Mouse (Mus musculus): ENCODE measurements around the gene Ptbp2.
A peak's percentile ranks its signal among the peaks of the same experiment; 100 is the strongest.

The Ptbp2 gene

GRCm38 (mm10) chr3:119784366-119784765 lies at the start of gene Ptbp2:
Ptbp2 (minus strand) TSS chr3:119784466.
- DNase-seq (ENCODE audit: low spot score in 2 of 2) = no peak

- DNase-seq (ENCODE audit: low spot score in 2 of 2) = no peak
Measured at GRCm38 (mm10) chr3:119814678-119815077, 30.4 kb upstream of the Ptbp2 start.

GRCm38 (mm10) chr3:119806123-119806522 lies 21.9 kb upstream of the Ptbp2 start:
- DNase-seq (ENCODE audit: low spot score in 2 of 2) = no peak

- no peak for DNase-seq (ENCODE audit: low spot score in 2 of 2)
Measured at GRCm38 (mm10) chr3:119794677-119795365, 10.6 kb upstream of the Ptbp2 start.

- peak; percentile 92 to 94 for DNase-seq (ENCODE audit: low spot score in 2 of 2)
Measured at GRCm38 (mm10) chr3:119782946-119783701, 1.1 kb downstream of the Ptbp2 start.

- DNase-seq (ENCODE audit: low spot score in 2 of 2) = peak; percentile 69 to 75
Measured at GRCm38 (mm10) chr3:119782022-119782945, 2.0 kb downstream of the Ptbp2 start.

- no peak for DNase-seq (ENCODE audit: low spot score in 2 of 2)
Measured at GRCm38 (mm10) chr3:119780876-119781275, 3.4 kb downstream of the Ptbp2 start.

GRCm38 (mm10) chr3:119779261-119779660 lies 5.0 kb downstream of the Ptbp2 start:
- no peak for DNase-seq (ENCODE audit: low spot score in 2 of 2)

- no peak for DNase-seq (ENCODE audit: low spot score in 2 of 2)
Measured at GRCm38 (mm10) chr3:119778431-119778830, 5.8 kb downstream of the Ptbp2 start.

GRCm38 (mm10) chr3:119776129-119776528 lies 8.1 kb downstream of the Ptbp2 start:
- no peak for DNase-seq (ENCODE audit: low spot score in 2 of 2)

- no peak for DNase-seq (ENCODE audit: low spot score in 2 of 2)
Measured at GRCm38 (mm10) chr3:119772789-119773188, 11.5 kb downstream of the Ptbp2 start.

GRCm38 (mm10) chr3:119763772-119764171 lies 20.5 kb downstream of the Ptbp2 start:
- no peak for DNase-seq (ENCODE audit: low spot score in 2 of 2)

GRCm38 (mm10) chr3:119761732-119762131 lies 22.5 kb downstream of the Ptbp2 start:
- no peak for DNase-seq (ENCODE audit: low spot score in 2 of 2)

GRCm38 (mm10) chr3:119753791-119754190 lies 30.5 kb downstream of the Ptbp2 start:
- DNase-seq (ENCODE audit: low spot score in 2 of 2) = no peak

- DNase-seq (ENCODE audit: low spot score in 2 of 2) = no peak
Measured at GRCm38 (mm10) chr3:119749551-119750249, 34.6 kb downstream of the Ptbp2 start.

- DNase-seq (ENCODE audit: low spot score in 2 of 2) = no peak
Measured at GRCm38 (mm10) chr3:119749140-119749539, 35.1 kb downstream of the Ptbp2 start.

GRCm38 (mm10) chr3:119746656-119747055 lies 37.6 kb downstream of the Ptbp2 start:
- DNase-seq (ENCODE audit: low spot score in 2 of 2) = no peak

- no peak for DNase-seq (ENCODE audit: low spot score in 2 of 2)
Measured at GRCm38 (mm10) chr3:119745801-119746200, 38.5 kb downstream of the Ptbp2 start.

GRCm38 (mm10) chr3:119729863-119730262 lies 54.4 kb downstream of the Ptbp2 start:
- DNase-seq (ENCODE audit: low spot score in 2 of 2) = no peak

- DNase-seq (ENCODE audit: low spot score in 2 of 2) = no peak
Measured at GRCm38 (mm10) chr3:119712066-119712465, 72.2 kb downstream of the Ptbp2 start.

- DNase-seq (ENCODE audit: low spot score in 2 of 2) = no peak
Measured at GRCm38 (mm10) chr3:119711503-119711902, 72.8 kb downstream of the Ptbp2 start.
